Mouse (Mus musculus) macrophage (primary cell): ENCODE measurements at regions not wholly inside any gene's neighbourhood (a gene's known extent, or its start where the extent isn't known, plus 50 kb on each side); places are given as distances from the start of the nearest gene placed in this dataset.

ENCODE experiments used
- H3K27ac ChIP-seq: fragments of 350-480 bp; formaldehyde crosslinking; 2 replicates; pipeline ENCODE4 v1.9.0; 2021
- H3K36me3 ChIP-seq: fragments of 350-480 bp; formaldehyde crosslinking; 2 replicates; pipeline ENCODE4 v1.9.0; 2021; ENCODE audit errors: inconsistent target
- H3K4me3 ChIP-seq: fragments of 350-480 bp; formaldehyde crosslinking; 2 replicates; pipeline ENCODE4 v1.9.0; 2021; ENCODE audit errors: inconsistent target
- H3K79me2 ChIP-seq: fragments of 350-480 bp; formaldehyde crosslinking; 2 replicates; pipeline ENCODE4 v1.9.0; 2021; ENCODE audit errors: inconsistent target
- WGBS: methylation state at CpG from one replicate; pipeline ENCODE4 v1.1.7; 2026; ENCODE audit warnings: inconsistent platforms; ENCODE audit not compliant: missing documents; 5-methylcytosine and 5-hydroxymethylcytosine counted together

- no peaks in the 10 kb centered on the region for H3K36me3 ChIP-seq
- H3K27ac ChIP-seq, result 0 out of 2 replicates have a peak overlapping the region, but pooled peaks have one; percentile 98
- no peaks in the 10 kb centered on the region for H3K79me2 ChIP-seq
- H3K4me3 ChIP-seq, result no peak overlapping the region
- 70% methylated on average over 8 of the region's 11 CpGs for WGBS
These were observed 52.4 kb upstream of the Gramd1b start for GRCm38 (mm10) chr9:40583554-40583953.

DNA sequence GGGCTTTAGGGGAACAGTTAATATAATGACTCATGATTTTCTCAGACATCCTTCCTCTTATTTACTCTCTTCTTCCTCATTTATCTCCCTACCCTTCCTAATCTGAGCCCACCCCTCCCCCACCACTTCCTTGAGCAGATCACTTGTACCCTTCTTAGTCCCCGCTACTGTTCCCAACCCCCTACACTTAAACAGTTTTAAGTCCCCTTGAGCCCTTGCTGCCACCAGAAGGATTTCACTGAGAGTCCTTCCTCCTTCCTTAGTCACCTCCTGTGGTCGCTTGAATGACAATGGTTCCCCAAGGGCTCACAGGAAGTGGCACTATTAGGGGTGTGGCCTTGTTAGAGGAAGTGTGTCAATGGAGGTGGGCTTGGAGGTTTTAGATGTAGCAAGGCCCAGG is 50.7 kb upstream of the Gramd1b start:
- Histone ChIP-seq H3K79me2 (no peaks in the 10 kb centered on the region), H3K36me3 (no peaks in the 10 kb centered on the region), H3K4me3 (no peak overlapping the region), H3K27ac (peak overlapping the region; percentile 98)
- 4% methylated on average over 2 of the region's 2 CpGs for WGBS
